Mouse (Mus musculus) kidney, adult 2 months (tissue): ENCODE measurements around the gene Tubb4b.

Experiments used
- CTCF ChIP-seq: fragments of 200-500 bp; conservative IDR thresholded peaks from 2 replicates; pipeline ENCODE4 v1.5.1; 2011; ENCODE audit warnings: low read depth, mild to moderate bottlenecking, control low read depth, low read length, moderate library complexity, mixed read lengths; ENCODE audit not compliant: insufficient read depth, insufficient read length
- POLR2A ChIP-seq: fragments of 200-500 bp; IDR thresholded peaks from one replicate; pipeline ENCODE4 v1.6.1; 2011; ENCODE audit warnings: low read depth, low read length, control low read depth

GRCm38 (mm10) chr2:25213266-25213865 is 11.1 kb downstream of the Tubb4b start:
- TF ChIP-seq CTCF (no peak), POLR2A (no peak)
